Comparison of ENCODE assay signal across 22 mouse cellular contexts in the genomic region with DNA sequence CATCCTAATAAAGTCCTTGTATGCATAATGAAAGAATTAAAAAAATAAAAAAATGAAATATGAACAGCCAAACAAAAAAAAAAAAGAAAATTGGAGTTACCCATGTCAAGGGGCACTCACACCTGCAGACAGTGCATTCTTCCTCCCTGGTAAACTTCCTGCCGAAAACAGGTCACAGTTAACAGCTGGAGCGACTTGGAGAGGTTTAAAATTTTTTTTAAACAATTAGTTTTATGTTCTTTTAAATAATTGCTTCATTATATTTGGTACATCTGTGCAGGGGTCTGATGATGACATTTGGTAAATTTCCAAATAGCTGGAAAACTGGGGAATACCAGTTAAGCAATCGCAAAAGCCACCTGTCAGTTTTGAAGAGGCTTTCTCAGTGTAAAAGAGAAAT.
"Had no signal": no experiment of that assay in that cellular context is flagged by ENCODE, and none has a peak within 500 bp of the region (broad histone marks: within the 10 kb centered on the region; RNA-seq: fewer than 3 reads in every experiment).

No protein-coding gene starts in this region.

- H3K4me1 ChIP-seq: heart, embryonic 13.5 days; heart, embryonic 15.5 days; hindbrain, embryonic 10.5 days; hindbrain, embryonic 12.5 days; intestine, embryonic 15.5 days; limb, embryonic 10.5 days; limb, embryonic 12.5 days had no signal

- H3K27me3 ChIP-seq: heart, embryonic 13.5 days; heart, embryonic 15.5 days; hindbrain, embryonic 12.5 days; intestine, embryonic 15.5 days; limb, embryonic 12.5 days had no signal

- H3K4me3 ChIP-seq: gastrocnemius, adult 2 months; heart, embryonic 13.5 days; heart, embryonic 15.5 days; hindbrain, embryonic 10.5 days; hindbrain, embryonic 12.5 days; intestine, embryonic 15.5 days; left cerebral cortex, adult 2 months; limb, embryonic 10.5 days; limb, embryonic 12.5 days had no signal

- DNase-seq: forebrain, postnatal 0 days; gastrocnemius, adult 2 months; gastrocnemius, postnatal 10 days; gastrocnemius, postnatal 25 days; heart, adult 18-20 months; heart, postnatal 10 days; heart, postnatal 4 days; kidney, adult 18-20 months; kidney, adult 8-10 months; kidney, postnatal 10 days; kidney, postnatal 36 days; layer of hippocampus, adult 9-11 months; liver had no signal

- H3K36me3 ChIP-seq: heart, embryonic 13.5 days; heart, embryonic 15.5 days; hindbrain, embryonic 10.5 days; hindbrain, embryonic 12.5 days; intestine, embryonic 15.5 days; limb, embryonic 10.5 days; limb, embryonic 12.5 days had no signal

- H3K27ac ChIP-seq: gastrocnemius, adult 2 months; heart, embryonic 13.5 days; heart, embryonic 15.5 days; hindbrain, embryonic 10.5 days; hindbrain, embryonic 12.5 days; hindbrain, embryonic 14.5 days; intestine, embryonic 15.5 days; left cerebral cortex, adult 2 months; limb, embryonic 10.5 days; limb, embryonic 12.5 days had no signal
